Mouse (Mus musculus): ENCODE measurements around the gene Gm28048.

Gm28048 gene

GRCm38 (mm10) chr11:22792149-22792548 is 189.7 kb downstream of the Gm28048 start:
- DNase-seq: no peak

GRCm38 (mm10) chr11:22791726-22792125 is 190.2 kb downstream of the Gm28048 start:
- DNase-seq: no peak

- DNase-seq: peak; percentile 0
Observed at GRCm38 (mm10) chr11:22787833-22788232, 194.1 kb downstream of the Gm28048 start.

Measured in thymus, postnatal 25 days (tissue).